Mouse (Mus musculus) pancreas, adult 10 weeks (tissue): ENCODE results near the gene Cox7a2. TPM values are rescaled to one million over a fixed set of nuclear protein-coding genes. Genes with fewer than 3 reads are reported as not detected.

Experiments
- polyA plus RNA-seq: library from polyadenylated mRNA; stranded (reverse); fragments of 350-450 nt; fragmentation: Illumina TruSeq; extraction: RNeasy Lipid Tissue Mini Kit (QIAGEN cat#74804); gene quantifications from one replicate; pipeline ENCODE4 v1.2.3, GENCODE M21; 2015; ENCODE audit warnings: low read depth, low replicate concordance; ENCODE audit not compliant: insufficient read depth

Gene Cox7a2
- 80.6 TPM for polyA plus RNA-seq

DNA sequence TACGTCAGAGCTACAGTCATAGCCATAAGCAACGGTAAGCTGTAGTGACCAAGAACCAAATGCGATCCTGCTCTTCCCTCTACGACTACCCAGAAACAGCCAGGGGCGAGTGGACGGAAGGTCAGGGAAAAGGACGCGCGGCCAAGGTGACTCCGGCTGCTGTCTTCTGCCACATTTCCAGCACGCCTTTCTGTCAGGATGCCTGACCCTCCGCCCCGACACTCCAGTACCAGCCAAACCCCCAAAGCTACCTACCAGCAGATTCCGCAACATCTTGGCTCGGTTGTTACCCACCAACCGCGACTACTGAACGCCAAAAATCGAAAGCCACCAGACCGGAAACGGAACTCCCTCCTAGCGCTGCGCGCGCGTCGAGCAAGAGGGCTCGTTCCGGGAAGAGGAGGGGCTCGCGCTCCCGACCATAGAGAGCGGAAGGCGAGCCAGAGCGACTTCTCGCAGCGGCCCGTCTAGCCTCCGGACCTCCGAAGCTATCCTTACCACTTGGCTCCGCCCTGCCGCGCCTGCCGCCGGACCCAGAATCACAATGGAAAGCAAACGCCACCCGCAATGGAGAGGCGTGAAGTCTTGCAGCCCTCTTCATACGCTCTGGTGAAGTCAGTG, at the start of gene Cox7a2:
Gene Cox7a2 (minus strand): TSS at position 494 of the 621 bp plus-strand sequence.

DNA sequence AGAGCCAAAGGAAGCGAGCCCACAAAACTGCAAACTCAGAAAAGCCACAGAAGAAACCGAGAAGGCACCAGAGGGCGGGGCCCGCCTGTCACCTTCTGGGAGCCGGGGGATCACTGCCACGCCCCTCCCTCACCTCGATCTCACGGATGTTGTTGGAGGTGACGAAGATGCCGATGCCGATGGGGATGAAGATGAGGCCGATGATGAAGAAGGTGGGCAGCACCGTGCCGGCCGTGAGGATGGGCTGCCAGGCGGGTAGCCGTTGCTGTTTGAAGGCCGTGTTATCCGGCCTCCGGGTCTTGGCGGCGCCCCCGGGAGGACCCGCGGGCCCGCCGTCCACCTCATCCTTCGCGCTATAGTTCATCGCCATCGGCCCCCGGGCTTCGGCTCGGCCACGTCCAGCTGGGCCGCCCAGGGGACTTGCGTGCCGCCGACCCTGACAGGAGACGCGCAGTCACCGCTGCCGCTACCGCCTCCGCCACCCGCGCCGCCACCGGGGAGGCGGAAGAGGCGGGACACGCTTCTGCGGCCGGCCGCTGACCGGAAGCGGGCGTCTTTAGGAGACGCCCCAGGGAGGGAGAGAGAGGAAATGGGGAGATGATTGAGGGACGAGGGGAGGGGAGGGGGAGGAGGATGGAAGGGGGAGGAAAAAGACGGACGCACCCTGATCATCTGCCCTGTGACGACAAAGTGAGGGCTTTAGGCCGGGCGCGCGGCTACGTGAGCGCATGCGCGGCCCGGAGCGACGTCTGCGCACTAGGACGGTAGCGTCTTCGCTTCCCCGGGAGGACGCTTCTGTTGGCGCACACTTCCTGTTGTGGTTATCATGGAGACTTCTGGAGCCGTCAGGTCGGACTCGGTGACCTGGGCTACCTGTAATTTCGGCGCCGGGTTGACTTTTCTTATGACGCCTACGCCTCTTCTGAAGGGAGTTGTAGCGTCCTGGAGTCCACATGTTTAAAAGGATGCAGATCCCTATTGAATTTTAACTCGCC, 33.5 kb upstream of the Cox7a2 start, which contains the start of gene Tmem30a:
Gene Tmem30a (minus strand): TSS at position 667 of the 995 bp plus-strand sequence.

GRCm38 (mm10) chr9:79718481-79719370, 41.0 kb downstream of the Cox7a2 start, which contains the start of gene Col12a1:
TSS of gene Col12a1 (minus strand) at chr9:79718831.

Other genes starting within 250 kb of the Cox7a2 start
- 0.90 TPM for gene Col12a1, start 41.0 kb downstream of the Cox7a2 start, polyA plus RNA-seq
- 19.1 TPM for gene Tmem30a, start 33.6 kb upstream of the Cox7a2 start, polyA plus RNA-seq